Mouse (Mus musculus) brain, embryonic 14.5 days (tissue): ENCODE data around the gene Prr15. TPM values are rescaled to one million over a fixed set of nuclear protein-coding genes. Genes with fewer than 3 reads are reported as not detected.

Source experiments
- DNase-seq: peaks from one replicate; pipeline ENCODE4 v3.0.0-alpha.2; 2011; ENCODE audit warnings: low read depth
- CTCF ChIP-seq: fragments of 200-500 bp; IDR thresholded peaks from 2 replicates; pipeline ENCODE4 v1.5.1; 2012; ENCODE audit warnings: inconsistent platforms, mild to moderate bottlenecking, moderate library complexity, borderline replicate concordance; ENCODE audit not compliant: insufficient read depth, insufficient read length; ENCODE audit errors: extremely low read depth
- POLR2A ChIP-seq: fragments of 200-500 bp; IDR thresholded peaks from 2 replicates; pipeline ENCODE4 v1.6.1; 2012; ENCODE audit warnings: mild to moderate bottlenecking, inconsistent platforms, borderline replicate concordance; ENCODE audit not compliant: poor library complexity, insufficient read depth, insufficient read length, severe bottlenecking; ENCODE audit errors: extremely low read depth
- polyA plus RNA-seq: library from polyadenylated mRNA; depleted of rRNA; stranded (reverse); fragments of >200 nt; gene quantifications from 2 replicates; pipeline ENCODE4 v1.2.3, GENCODE M21; 2012; rRNA removed

Gene Prr15
- polyA plus RNA-seq, 1 experiment = 1.6 TPM

DNA sequence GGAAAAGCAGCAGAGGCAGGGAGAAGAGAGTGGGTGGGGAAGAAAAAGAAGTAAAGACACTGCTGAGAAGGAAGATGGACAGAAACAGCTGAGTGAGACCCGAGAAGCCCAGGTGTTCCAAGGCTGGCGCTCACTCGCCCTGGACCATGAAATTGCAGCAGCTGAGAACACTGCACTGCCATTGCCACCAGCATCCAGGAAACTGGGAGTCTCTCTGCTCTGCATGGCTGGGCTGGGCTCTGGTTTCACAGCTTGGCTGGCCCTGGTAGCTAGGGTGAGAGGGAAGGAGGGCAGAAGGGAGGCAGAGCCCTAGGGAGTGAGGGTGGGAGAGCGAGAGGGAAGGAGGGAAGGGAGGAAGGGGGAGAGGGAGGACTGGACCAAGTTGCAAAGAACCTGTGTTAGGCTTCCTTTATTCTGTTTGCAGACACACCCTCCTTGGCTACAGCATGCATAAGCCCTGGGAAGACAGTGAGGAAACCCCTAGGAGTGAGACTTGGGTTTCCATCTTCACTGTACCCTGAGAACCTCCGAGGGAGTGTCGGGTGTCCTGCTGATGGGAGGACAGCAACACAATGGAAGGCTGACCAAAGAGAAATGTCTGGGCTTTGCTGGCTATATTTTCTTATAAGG, 44.4 kb downstream of the Prr15 start:
- TF ChIP-seq CTCF (no peak), POLR2A (no peak)
- DNase-seq = no peak

DNA sequence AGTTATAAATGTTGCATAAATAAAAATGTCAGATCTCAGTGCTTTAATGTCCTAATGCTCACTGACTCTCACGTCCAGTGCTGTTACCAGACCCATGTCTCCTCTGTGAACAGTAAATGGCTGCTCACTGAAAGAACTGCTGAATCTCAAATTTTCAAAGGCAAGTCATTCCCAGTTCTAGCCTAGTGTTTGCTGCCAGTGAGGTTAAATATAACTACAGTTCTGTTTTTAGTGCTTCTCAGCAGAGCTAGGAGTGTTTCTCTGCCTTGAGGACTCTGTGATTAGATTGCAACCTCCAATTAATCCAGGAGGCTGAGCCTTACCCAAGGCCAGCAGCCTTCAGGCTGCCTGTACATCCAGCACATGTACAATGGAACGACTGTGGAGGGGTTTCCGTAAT, 46.2 kb downstream of the Prr15 start:
- DNase-seq = no peak
- TF ChIP-seq CTCF (no peak), POLR2A (no peak)

DNA sequence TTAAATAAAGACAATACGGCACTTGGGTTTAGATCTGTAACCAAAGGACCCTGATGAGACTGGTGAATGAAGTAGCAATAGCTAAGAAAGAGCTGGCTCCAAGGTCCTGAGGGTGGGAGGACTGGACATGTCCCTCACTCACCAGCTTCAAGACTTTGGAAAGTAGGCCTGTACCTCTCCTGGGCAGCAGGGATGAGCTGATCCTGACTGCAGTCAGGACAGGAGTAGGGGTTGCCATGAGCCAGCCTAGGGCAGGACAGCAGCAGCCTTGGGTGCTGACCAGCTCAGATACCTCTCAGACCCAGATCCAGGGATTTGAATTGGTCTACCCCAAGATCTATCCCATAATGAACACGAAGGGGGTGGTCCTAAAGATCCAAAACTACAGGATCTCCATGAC, 53.7 kb downstream of the Prr15 start:
- TF ChIP-seq CTCF = no peak
- no peak for TF ChIP-seq POLR2A
- DNase-seq = no peak

Other genes with a start within 250 kb of the Prr15 start
- gene Wipf3, start 103.8 kb downstream of the Prr15 start, polyA plus RNA-seq = 6.6 and 11.1 TPM in 2 replicates
- gene Scrn1, start 240.7 kb downstream of the Prr15 start, polyA plus RNA-seq = 72.0 and 92.9 TPM in 2 replicates